Mouse (Mus musculus) layer of hippocampus, postnatal 36 days (tissue): ENCODE results near the gene Chac2. TPM values are rescaled to one million over a fixed set of nuclear protein-coding genes. Genes with fewer than 3 reads are reported as not detected.
A peak's percentile ranks its signal among the peaks of the same experiment; 100 is the strongest.
"Not testable (repeated sequence)": the region's sequence is repeated elsewhere in the genome, so short reads cannot be mapped to it uniquely, and the experiment has no call there.

Experiments used
- DNase-seq, 2 experiments: peaks; one replicate each; pipeline ENCODE4 v3.0.0; 2022
- total RNA-seq, 2 experiments: library from RNA; stranded (reverse); gene quantifications; 2 replicates each; pipeline ENCODE4 v1.2.3; 2021

The Chac2 gene
- total RNA-seq = 10 to 100 TPM; 15.7 to 19.1 TPM

DNA sequence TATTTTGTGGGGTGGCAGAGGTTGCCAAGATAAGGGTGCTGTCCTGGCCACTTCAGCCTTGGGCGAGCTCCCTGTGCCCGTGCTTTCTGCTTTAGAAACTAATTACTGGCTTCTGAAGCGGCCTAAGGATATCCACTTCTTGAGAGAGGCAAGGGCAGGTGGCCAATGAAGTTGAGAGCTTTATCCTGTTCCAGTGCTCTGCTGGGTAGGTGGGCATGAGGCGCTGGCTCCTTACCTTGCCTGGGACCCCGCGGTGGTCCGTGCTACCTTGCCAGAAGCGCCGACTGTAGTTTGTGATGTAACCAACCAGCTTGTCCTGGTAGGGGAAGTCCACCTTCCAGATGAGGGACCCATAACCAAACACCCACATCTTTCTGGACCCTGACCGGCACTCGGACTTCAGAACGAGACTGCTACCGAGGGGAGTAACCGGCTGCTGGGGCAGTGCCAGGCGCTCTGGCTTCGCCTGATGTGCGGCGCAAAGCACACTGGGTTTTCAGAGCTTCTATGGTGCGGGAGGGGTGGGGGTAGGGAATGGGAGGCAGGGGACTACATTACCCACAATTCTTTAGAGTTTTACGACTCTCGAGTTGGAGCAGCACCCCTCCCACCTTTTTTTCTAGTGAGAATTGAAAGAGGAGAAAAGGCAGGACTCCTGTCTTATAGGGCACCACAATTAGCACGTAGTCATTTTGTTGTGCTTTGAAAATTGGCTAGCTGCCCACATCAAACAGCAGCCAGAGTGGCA, at the start of gene Chac2:
TSS of gene Chac2 (minus strand) at position 474 of the 748 bp plus-strand sequence.
- peak; percentile 84 to 86 for DNase-seq

DNA sequence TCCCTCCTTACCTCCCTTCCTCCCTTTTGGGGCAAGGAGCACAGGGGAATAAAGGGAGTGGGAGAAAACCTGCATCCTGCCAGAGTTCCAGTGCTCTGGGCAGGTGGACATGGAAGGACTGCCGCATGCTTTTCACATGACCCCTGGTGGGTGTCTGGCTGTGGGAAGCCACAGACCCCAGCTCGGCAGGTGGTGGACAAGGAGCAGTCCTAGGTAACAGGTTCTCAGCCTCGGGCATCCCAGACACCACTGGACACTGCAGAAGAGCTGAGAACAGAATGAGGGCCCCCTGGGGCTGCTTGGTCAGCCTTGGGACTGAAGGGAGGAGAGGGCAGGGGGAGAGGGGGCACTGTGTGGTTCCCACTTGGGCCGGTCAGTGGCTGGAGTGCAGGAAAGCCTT, 48.8 kb upstream of the Chac2 start:
- no peak for DNase-seq

DNA sequence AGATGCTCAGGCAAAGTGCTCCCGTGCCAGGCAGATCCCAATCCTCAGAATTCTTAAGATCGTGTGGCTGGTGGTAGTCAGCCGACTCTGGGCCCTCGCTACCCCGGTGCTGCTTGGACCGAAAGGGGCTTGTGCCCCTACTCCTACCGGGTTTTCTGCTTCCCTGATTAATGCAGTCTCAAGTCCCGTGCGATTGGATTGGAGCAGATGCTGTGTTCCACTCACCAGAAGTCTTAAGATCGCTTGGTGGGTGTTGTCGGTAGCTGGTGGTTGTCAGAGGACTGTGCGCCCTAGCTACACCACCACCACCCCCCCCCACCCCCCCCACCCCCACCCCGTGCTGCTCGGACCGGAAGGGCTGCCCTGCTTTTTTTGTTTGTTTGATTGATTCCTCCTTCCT, 31.3 kb upstream of the Chac2 start:
- not testable (repeated sequence) for DNase-seq

DNA sequence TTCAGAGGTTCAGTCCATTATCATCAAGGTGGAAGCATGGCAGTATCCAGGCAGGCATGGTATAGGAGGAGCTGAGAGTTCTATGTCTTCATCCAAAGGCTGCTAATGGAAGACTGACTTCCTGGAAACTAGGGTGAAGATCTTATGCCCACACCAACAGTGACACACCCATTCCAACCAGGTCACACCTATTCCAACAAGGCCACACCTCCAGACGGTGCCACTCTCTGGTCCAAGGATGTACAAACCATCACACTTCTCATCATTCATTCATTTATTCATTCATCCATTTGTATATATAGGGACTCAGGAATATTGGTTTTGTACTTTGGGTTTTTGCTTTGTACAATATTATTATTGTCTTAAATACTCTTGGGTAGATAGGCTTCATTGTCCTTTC, 23.5 kb upstream of the Chac2 start:
- DNase-seq = not testable (repeated sequence)

DNA sequence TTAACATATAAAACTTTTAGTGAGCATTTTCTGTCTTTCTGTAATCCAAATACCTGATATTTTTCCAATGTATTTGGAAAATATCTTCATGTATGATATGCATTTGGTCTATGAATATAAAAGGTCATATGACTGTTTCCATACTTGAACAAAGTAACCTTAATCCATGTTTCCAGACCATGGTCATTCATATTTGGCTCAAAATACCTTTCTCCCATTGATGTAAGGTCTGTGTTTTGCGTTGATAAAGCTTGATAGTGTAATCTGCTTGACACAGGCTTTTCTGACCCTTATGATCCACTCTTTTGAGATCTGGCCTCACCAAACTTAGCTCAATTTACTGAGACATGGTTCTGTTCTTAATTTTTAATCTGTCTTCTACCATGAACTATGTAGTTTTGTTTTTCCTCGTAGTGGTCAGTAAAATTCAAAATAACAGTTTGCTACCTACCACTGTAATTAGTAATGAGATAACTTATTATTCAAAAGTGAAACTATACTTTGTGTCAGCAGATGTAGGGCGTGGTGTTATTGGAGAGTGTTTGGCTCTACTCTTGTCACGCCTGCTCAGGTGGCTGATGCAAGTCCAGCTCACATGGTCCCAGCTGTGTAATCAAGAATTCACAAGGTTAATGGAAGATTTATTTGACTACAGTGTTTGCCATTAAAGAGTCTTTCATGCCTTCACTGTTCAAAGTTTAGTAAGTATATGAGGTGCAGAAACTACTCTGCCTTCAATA, 15.2 kb upstream of the Chac2 start:
- no peak for DNase-seq

DNA sequence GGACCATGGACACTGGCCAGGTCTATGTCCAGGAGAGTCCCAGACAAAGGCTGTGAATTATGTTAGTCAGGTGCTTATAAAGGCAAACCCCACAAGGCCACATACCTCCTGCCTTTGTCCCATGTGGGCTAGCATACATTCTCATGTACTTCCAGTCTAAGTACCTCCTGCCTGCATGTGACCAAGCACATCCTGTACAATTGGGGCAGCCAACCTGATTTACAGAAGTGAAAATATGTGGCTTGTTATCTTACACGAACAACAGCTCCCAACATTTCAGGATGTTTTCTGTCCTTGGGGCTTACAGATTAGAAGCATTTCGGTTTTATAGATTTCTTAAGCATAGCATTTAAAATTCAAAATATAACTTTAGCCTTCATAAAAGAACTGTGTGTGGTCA, 13.9 kb upstream of the Chac2 start:
- no peak for DNase-seq

DNA sequence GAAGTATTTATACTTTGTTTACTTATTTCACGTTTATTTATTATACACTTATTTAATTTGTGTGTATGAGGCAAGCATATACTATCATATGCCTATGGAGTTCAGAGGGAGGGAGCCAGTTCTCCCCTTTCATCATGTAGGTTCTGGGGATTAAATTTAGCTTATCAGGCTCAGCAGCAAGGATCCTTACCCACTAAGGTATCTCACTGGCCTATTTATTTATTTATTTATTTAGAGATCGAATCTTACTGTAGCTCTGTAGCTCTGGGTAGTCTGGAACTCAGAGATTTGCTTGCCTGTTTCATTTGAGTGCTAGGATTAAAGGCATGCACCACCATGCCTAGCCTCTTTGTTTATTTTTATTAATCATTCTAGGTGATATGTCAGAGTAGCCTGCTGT, 12.6 kb upstream of the Chac2 start:
- DNase-seq = no peak

DNA sequence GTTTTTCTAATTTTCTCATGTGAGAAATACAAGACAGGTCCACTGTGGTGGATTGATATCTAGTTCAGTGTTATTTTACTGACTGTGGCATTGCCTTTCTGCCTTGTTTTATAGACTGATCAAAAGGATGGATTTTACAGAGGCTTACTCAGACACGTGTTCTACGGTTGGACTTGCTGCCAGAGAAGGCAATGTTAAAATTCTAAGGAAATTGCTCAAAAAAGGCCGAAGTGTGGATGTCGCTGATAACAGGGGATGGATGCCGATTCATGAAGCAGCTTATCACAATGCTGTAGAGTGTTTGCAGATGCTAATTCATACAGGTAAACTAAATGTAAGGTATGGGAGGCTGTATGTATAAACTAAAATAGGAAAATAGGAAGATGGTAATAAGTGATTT, 12.0 kb upstream of the Chac2 start:
- DNase-seq = no peak

DNA sequence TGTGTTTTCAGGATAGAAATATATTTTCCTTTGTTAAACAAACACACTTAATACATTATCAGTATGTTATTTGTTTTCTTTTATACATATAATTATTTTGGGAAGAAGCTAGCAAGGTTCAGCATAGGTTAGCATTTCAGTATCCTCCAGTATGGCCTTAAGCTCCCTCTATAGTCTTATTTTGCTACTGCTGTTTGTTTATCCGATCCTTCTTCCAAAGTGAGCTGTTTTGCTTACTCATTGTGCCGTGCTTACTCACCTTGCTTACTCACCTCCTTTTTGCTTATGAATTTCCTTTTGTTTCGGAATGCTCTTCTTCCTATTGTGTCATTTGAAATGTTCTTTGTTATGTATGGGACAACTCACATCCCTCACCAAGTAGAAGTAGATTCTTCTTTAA, 10.5 kb upstream of the Chac2 start:
- no peak for DNase-seq

DNA sequence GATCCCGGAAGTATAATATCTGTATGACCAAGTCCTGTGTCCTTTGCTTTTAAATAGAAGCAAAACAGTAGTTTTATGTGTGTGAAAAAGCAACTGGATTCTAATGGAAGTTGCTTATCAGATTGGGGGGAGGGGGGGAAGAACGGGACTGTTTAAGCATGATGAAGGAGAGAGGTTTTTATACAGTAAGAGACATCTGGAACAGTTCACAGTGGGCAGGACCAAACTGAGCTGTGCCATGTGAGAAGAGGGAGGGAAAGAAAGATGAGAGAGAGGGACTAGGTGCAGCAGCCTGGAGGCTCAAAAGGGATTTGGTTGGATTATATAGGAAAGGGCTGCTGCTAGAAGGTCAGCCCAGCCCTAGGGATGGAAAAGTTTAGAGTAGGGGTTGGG, 471 bp upstream of the Chac2 start:
- DNase-seq = no peak

DNA sequence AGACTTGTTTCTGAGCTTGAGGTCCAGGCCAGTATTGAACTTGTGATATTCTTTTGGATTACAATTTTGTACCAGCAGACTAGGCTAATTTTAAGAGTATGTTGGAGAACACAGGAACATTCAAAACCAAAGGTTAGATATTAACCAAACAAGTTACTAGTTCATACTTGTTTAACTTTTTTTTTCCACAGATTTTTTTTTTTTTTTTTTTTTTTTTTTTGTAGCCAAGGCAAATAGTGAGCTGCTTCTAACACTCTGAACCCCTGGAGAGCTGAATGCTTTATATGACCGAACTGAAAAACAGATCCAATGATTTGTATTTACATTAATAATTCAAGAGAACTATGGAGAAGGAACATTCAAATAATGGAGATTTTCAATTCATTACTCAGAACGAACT, 913 bp downstream of the Chac2 start:
- DNase-seq = no peak

DNA sequence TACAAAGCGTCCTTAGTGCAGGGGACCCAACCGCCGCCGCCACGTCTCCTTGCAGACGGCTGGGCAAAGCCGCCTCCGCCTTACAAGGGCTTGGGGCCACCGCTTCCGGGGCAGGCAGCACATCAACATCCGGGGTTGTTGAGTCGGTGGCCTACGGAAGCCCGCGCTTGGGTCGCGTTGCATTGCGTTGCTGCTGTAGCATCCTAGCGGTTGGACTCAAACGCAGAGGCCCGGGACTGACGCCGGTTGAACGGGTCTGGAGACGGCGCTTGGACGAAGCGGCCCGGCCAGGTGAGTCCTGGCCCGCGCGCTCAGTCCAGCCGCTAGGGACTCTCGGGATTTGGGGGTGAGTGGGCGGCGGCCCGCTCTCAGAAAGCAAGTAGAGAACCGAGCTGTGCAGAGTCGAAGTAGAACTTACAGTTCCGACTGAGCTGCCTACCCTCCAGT, 31.8 kb downstream of the Chac2 start, which contains the start of gene Erlec1:
TSS of gene Erlec1 (minus strand) at position 57 of the 447 bp plus-strand sequence.
- peak; percentile 87 to 90 for DNase-seq

DNA sequence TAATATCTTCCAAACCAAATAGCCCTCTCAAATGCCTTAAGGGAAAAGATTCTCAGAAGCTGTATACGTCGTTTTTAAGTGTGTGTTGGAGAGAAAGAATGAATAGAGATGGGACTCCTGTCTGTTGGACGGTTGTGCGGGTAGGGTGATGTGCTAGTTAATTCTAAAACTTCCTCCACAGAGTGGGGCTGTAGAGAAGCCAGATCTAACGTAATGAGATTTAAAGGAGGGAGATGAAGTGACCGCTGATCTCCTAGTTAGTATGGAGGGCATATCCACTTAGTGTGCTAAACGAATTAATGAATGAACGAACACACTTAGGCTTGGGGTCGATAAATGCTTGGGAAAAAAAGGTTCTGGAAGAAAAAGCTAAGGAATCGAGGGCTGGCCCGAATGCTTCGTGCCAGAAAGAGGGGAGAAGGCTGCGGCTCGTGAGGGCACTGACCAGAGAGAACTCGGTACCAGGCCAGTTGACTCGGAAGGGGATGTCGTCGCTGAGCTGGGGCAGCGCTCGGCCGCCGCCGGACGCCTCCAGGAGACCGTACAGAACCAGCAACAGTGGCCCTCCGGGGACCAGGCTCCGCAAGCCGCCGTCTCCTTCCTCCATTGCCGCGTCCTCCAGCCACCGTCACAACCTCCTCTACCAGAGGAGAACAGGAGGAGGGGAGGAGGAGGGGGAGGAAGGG, 32.5 kb downstream of the Chac2 start:
- DNase-seq = peak; percentile 29 to 50

DNA sequence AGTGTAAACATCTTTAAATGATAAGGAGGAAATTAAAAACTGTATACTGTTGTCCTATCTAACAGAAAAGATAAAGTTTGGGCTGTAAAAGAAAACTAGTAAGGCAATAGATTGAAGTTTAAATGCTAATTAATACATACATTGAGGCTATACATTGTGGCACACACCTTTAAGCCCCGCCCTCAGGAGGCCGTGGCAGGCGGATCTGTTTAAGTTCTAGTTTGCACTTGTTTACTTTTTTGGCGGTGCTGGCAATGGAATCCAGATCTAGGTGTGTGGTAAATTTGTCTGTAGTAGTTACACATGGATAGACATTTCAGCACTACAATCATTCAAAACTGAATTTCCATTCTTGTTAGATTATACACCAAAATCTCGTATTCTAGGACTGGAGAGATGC, 33.3 kb downstream of the Chac2 start:
- no peak for DNase-seq

DNA sequence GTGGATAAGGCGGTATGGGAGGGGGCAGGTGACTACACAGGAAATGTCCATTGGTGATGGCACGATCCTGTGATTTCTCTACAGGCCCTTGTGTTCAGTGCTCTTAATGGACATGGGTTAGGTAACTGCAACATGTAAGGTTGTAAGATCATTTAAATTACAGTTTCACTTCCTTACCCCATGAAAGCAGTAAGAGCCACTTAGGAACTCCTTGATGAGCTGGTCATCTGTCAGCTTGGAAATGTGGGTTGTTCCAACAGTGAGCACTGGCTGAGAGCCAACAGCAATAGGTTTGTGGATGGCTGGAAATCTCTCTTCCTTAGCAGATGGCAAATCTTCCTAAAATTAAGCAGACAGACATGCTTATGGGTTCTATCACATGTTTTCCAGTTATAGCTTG, 42.6 kb downstream of the Chac2 start:
- no peak for DNase-seq

DNA sequence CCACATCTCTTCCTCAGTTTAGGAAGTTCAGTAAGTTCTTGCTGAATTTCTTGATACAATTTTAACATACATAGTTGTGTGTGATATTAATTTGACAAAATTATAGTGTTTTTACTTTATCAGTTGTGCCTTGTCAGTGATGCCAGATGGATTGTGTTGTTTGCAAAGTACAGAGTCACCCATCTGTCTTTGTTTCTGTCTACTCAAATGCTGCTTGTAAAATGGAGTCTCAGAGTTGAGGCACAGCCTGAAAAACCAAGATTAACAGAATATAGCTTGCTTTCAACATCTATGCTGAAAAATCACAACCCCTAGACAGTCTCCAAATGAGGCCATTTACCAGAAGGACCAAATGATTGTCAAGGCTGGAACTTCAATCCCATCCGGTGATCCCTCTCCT, 57.7 kb downstream of the Chac2 start:
- no peak for DNase-seq

DNA sequence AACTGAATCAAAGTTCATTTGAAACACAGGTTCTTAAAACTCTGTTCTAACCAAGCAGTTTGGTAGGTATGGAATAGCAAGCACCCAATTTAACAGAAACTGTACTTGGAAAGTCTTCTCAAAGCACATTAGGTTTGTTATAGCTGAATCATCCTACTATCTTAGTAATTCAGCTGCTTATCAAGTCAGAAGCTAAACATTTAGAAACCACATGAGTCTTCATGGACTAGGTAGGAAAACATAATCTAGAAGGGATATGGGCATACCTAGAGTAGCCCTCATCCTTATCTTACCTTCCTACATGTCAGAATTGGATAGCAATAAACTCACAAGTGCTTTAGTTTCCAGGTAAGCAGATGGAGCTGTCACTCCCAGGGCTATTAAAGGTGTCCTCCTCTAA, 58.1 kb downstream of the Chac2 start:
- no peak for DNase-seq

Other genes with a start within 250 kb of the Chac2 start
- 10 to 100 TPM; 37.7 to 48.1 TPM for gene Psme4, start 214.6 kb downstream of the Chac2 start, total RNA-seq
- 10 to 100 TPM; 11.7 to 13.1 TPM for gene Gpr75, start 101.0 kb downstream of the Chac2 start, total RNA-seq
- gene Asb3, start 100.9 kb downstream of the Chac2 start, total RNA-seq = 10 to 100 TPM; 20.0 to 21.1 TPM
- 10 to 100 TPM; 50.3 to 59.2 TPM for gene Erlec1, start 32.0 kb downstream of the Chac2 start, total RNA-seq
- not detected for gene Gm17332, start 196.1 kb upstream of the Chac2 start, total RNA-seq